Mouse (Mus musculus): ENCODE measurements at regions not wholly inside any gene's neighbourhood (a gene's known extent, or its start where the extent isn't known, plus 50 kb on each side); places are given as distances from the start of the nearest gene placed in this dataset.
A peak's percentile ranks its signal among the peaks of the same experiment; 100 is the strongest.

DNA sequence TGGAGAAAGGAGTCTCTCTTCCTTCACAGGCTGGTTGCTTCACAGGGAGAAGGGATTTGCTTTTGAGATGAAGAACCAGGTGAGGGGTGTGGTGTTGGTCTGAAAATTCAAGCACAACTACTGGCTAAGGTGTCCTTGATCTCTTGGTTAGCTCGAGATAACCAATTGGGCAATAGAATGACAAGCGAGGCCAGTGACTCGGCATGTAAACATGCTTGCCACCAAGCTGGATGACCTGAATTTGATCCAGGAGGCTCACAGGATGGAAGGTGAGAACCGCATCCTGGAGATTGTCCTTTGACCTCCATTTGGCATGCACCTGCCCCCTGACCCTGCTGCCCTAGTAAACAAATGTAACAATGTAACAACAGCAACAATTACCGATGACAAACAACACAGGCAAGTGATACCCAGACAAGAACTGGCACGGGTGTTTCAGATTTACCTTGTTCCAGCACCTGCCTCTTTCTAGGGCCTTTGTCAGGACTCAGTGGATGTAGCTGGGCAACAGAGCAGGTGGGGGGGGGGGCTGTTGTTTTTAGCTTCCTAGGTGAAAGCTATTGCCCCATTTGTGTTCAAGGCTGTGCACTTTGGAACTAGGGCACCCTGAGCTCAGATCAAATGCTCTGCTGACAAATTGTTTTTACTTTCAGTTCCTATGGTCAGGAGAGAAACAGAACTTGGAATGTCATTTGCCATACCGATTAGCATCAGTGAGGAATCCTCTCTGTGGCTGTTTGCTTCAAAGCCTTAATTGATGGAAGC lies 114.5 kb downstream of the Slc4a3 start:
- 79% methylated on average over 7 of the region's 7 CpGs for WGBS
- Histone ChIP-seq H3K4me3 (no peak overlapping the region), H3K9me3 (peaks cover 4% of the 10 kb centered on the region; the same call in 1 of the 2 replicates), H3K36me3 (no peaks in the 10 kb centered on the region), H3K4me1 (replicated peaks) (peaks cover 22% of the 10 kb centered on the region), H3K27ac (no peak overlapping the region), H3K27me3 (ENCODE audit: insufficient read depth, poor library complexity, severe bottlenecking) (peaks cover 42% of the 10 kb centered on the region)
- no peak for DNase-seq (ENCODE audit: low spot score)

DNA sequence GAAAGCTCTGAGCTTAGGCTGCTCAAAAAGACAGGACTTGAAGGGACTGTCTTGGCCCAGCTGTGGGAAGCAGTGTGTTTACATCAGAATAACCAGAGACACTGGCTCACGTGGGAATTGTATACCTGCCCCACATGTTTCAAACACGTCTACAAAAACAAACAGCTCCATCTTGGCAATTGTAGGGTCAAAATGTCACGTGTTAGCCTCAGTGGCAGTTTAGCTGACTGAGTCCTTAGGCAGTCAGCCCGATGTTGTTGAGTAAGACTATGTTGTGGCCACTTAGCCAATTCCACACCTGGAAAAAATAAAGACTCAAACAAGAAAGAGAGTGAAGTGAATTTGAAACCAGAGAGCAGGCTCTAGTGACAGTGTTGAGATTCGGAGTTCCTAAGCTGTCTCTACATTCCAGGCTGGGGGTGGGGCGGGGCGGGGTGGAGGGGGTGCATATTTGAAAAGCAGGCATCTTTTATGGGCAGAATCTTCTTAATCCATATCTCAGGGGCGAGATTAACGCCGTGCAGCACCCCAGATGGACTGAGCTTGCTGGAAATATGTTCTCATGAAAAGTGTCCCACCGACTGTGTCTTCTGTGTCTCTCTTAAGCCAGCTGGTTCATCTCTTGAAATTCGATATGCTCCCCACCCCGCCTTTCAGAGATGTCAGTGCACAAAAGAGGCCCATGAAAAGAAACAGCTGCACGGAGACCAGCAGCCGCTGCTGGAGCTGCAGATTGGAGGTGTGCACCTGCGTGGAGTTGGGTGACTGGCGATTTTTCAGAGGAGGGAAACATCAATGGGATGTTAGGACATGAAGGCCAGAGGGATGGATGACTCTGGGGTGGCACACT lies 116.3 kb downstream of the Slc4a3 start:
- H3K27me3 ChIP-seq (ENCODE audit: insufficient read depth, poor library complexity, severe bottlenecking) = peaks cover 29% of the 10 kb centered on the region
- peaks cover 9% of the 10 kb centered on the region; the same call in 1 of the 2 replicates for H3K9me3 ChIP-seq
- peak overlapping the region; percentile 59 for H3K27ac ChIP-seq
- H3K4me3 ChIP-seq = peak overlapping the region; percentile 23
- 13% methylated on average over 17 of the region's 17 CpGs for WGBS
- H3K36me3 ChIP-seq = no peaks in the 10 kb centered on the region
- peak; percentile 62 for DNase-seq (ENCODE audit: low spot score)
- H3K4me1 ChIP-seq (replicated peaks) = peaks cover 16% of the 10 kb centered on the region

- Histone ChIP-seq H3K27ac (peak overlapping the region; percentile 12; the same call in 1 of the 2 replicates), H3K9me3 (0 out of 2 replicates have a peak, but pooled peaks cover 5% of the 10 kb centered on the region), H3K4me1 (replicated peaks) (peaks cover 15% of the 10 kb centered on the region), H3K27me3 (ENCODE audit: insufficient read depth, poor library complexity, severe bottlenecking) (peaks cover 48% of the 10 kb centered on the region), H3K4me3 (no peak overlapping the region), H3K36me3 (no peaks in the 10 kb centered on the region)
- DNase-seq (ENCODE audit: low spot score) = no peak
- WGBS = 36% methylated on average over 6 of the region's 6 CpGs
Observed at GRCm38 (mm10) chr1:75667736-75668269, 121.7 kb downstream of the Slc4a3 start.

GRCm38 (mm10) chr1:75676295-75676694 lies 130.2 kb downstream of the Slc4a3 start:
- peaks cover 10% of the 10 kb centered on the region for H3K27me3 ChIP-seq (ENCODE audit: insufficient read depth, poor library complexity, severe bottlenecking)
- no peak overlapping the region for H3K4me3 ChIP-seq
- WGBS = 92% methylated on average over 4 of the region's 4 CpGs

GRCm38 (mm10) chr1:75677695-75678094 lies 131.6 kb downstream of the Slc4a3 start:
- Histone ChIP-seq H3K9me3 (peaks cover 10% of the 10 kb centered on the region), H3K4me1 (replicated peaks) (peaks cover 19% of the 10 kb centered on the region), H3K27ac (no peak overlapping the region), H3K4me3 (no peak overlapping the region), H3K27me3 (ENCODE audit: insufficient read depth, poor library complexity, severe bottlenecking) (no peaks in the 10 kb centered on the region; the same call in 1 of the 2 replicates), H3K36me3 (no peaks in the 10 kb centered on the region)
- no peak for DNase-seq (ENCODE audit: low spot score)
- 78% methylated on average over 5 of the region's 5 CpGs for WGBS

More at GRCm38 (mm10) chr1:75676295-75676694, 130.2 kb downstream of the Slc4a3 start:
- no peak overlapping the region for H3K27ac ChIP-seq
- peaks cover 2% of the 10 kb centered on the region; the same call in 1 of the 2 replicates for H3K9me3 ChIP-seq
- peaks cover 19% of the 10 kb centered on the region for H3K4me1 ChIP-seq (replicated peaks)
- DNase-seq (ENCODE audit: low spot score) = no peak
- H3K36me3 ChIP-seq = no peaks in the 10 kb centered on the region

GRCm38 (mm10) chr1:75678279-75678678 lies 132.2 kb downstream of the Slc4a3 start:
- no peaks in the 10 kb centered on the region for H3K36me3 ChIP-seq
- no peak for DNase-seq (ENCODE audit: low spot score)
- no peak overlapping the region for H3K4me3 ChIP-seq
- H3K27me3 ChIP-seq (ENCODE audit: insufficient read depth, poor library complexity, severe bottlenecking) = no peaks in the 10 kb centered on the region; the same call in 1 of the 2 replicates
- H3K27ac ChIP-seq = no peak overlapping the region
- 47% methylated on average over 4 of the region's 4 CpGs for WGBS
- H3K4me1 ChIP-seq (replicated peaks) = peaks cover 18% of the 10 kb centered on the region
- peaks cover 10% of the 10 kb centered on the region for H3K9me3 ChIP-seq

- peak overlapping the region; percentile 41; the same call in 1 of the 2 replicates for H3K27ac ChIP-seq
- no peaks in the 10 kb centered on the region for H3K36me3 ChIP-seq
- DNase-seq (ENCODE audit: low spot score) = no peak
- peaks cover 8% of the 10 kb centered on the region for H3K9me3 ChIP-seq
- H3K4me1 ChIP-seq (replicated peaks) = peaks cover 17% of the 10 kb centered on the region
- H3K4me3 ChIP-seq = no peak overlapping the region
- WGBS = 39% methylated on average over 10 of the region's 10 CpGs
- no peaks in the 10 kb centered on the region for H3K27me3 ChIP-seq (ENCODE audit: insufficient read depth, poor library complexity, severe bottlenecking)
Observed at GRCm38 (mm10) chr1:75680366-75680765, 134.3 kb downstream of the Slc4a3 start.

GRCm38 (mm10) chr1:75681913-75682312 lies 135.8 kb downstream of the Slc4a3 start:
- peaks cover 8% of the 10 kb centered on the region for H3K9me3 ChIP-seq
- WGBS = 91% methylated on average over 5 of the region's 5 CpGs
- no peaks in the 10 kb centered on the region for H3K27me3 ChIP-seq (ENCODE audit: insufficient read depth, poor library complexity, severe bottlenecking)
- H3K27ac ChIP-seq = no peak overlapping the region
- no peak for DNase-seq (ENCODE audit: low spot score)
- no peaks in the 10 kb centered on the region for H3K36me3 ChIP-seq
- no peak overlapping the region for H3K4me3 ChIP-seq
- peaks cover 17% of the 10 kb centered on the region for H3K4me1 ChIP-seq (replicated peaks)

DNA sequence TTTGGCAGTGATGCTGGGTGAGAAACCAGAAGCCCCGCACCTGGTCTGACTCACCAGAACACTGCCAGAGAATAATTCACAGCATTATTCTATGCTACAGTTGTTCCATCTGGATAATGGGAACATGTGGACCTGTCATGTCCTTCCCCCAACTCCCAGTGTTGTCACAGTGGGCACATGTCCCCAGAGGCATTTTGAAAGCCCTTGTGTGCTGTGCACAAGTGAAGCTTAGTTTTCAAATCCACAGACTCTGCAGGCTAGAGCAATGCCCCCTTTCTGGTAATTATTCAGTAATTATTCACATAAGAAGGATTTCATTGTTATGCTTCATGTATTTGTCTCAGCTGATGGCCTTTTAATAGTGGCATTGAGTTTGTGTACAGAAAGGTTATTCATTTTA lies 146.7 kb downstream of the Slc4a3 start:
- H3K27ac ChIP-seq = no peak overlapping the region
- 91% methylated on average over 1 of the region's 1 CpGs for WGBS
- no peak for DNase-seq (ENCODE audit: low spot score)
- peaks cover 8% of the 10 kb centered on the region for H3K4me1 ChIP-seq (replicated peaks)
- H3K4me3 ChIP-seq = no peak overlapping the region
- H3K27me3 ChIP-seq (ENCODE audit: insufficient read depth, poor library complexity, severe bottlenecking) = no peaks in the 10 kb centered on the region
- no peaks in the 10 kb centered on the region for H3K9me3 ChIP-seq
- H3K36me3 ChIP-seq = no peaks in the 10 kb centered on the region

DNA sequence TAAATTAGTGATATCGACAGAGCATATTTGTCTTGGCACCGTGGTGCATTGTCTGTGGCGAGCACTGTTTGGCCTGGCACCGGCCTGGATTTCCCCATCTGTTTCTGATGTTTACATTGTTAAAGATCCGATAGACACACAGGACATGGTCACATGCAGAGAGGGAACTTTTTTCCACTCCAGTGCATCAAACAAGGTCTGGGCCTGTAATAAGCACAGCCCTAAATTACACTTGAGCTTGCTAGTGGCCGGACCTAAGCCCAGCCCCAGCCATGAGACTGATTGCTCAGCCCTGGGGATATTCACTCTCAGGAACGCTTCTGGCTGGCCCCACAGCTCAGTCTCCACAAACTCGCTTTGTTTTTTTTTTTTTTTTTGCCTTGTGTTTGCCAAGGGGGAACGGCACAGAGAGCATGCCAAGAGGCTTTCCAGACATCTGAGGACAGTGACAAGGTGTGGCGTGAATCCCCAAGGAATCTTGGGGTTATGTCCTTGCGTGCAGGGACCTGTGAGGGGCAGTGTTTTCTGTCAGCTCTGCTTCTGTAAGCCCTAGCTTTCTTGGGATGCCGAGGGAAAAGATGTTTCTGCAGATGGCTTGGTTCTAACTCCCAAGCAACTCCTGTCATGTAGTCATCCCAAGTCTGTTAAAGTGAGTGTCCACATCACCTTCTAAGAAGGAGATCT lies 147.3 kb downstream of the Slc4a3 start:
- Histone ChIP-seq H3K27ac (no peak overlapping the region), H3K4me1 (replicated peaks) (peaks cover 8% of the 10 kb centered on the region), H3K4me3 (no peak overlapping the region), H3K9me3 (no peaks in the 10 kb centered on the region), H3K36me3 (no peaks in the 10 kb centered on the region), H3K27me3 (ENCODE audit: insufficient read depth, poor library complexity, severe bottlenecking) (no peaks in the 10 kb centered on the region)
- no peak for DNase-seq (ENCODE audit: low spot score)
- WGBS = 60% methylated on average over 12 of the region's 12 CpGs

DNA sequence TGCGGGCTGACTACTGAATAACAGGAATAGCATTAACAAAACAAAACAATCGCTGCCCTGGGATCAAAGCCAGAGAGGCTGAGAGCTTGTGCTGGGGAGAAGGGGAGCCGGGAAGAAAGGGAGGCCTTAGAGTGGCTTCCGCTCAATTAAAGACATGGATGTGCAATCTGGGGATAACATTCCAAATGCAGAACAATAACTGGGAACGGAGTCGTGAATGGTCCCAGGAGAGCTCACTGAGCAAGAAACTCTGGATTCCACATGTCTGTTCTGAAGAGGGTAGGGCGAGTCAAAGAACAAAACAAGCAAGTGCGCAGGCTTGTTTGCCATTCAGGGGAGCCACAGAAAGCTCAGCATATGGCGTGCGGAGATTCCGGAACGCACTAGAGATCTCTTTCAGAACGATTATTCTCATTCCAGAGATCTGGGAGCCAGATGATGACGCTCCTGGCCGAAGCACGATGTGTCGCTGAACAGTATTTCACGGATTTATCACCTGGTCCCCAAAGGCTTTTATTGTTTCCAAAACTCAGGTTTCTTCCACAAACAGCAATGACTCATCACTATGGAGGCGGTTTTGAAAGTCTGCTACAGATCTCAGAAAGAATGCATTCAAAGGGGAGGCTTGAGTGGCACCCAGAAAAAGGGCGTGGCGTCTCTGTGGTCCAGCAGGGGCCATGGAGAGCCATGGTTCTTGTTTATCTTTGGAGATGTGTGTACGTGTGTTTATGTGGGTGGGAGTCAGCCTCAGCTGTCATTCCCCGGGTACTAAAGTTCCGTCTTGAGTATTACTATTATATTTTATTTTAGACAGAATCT lies 159.0 kb downstream of the Slc4a3 start:
- peak; percentile 22 for DNase-seq (ENCODE audit: low spot score)
- Histone ChIP-seq H3K36me3 (no peaks in the 10 kb centered on the region), H3K9me3 (no peaks in the 10 kb centered on the region), H3K4me3 (peak overlapping the region; percentile 24; the same call in 1 of the 2 replicates), H3K27ac (peak overlapping the region; percentile 62), H3K27me3 (ENCODE audit: insufficient read depth, poor library complexity, severe bottlenecking) (peaks cover 11% of the 10 kb centered on the region), H3K4me1 (replicated peaks) (peaks cover 12% of the 10 kb centered on the region)
- 43% methylated on average over 24 of the region's 24 CpGs for WGBS

- Histone ChIP-seq H3K9me3 (no peaks in the 10 kb centered on the region), H3K27ac (no peak overlapping the region), H3K4me3 (no peak overlapping the region), H3K36me3 (no peaks in the 10 kb centered on the region), H3K27me3 (ENCODE audit: insufficient read depth, poor library complexity, severe bottlenecking) (peaks cover 11% of the 10 kb centered on the region), H3K4me1 (replicated peaks) (peaks cover 12% of the 10 kb centered on the region)
- DNase-seq (ENCODE audit: low spot score) = no peak
- WGBS = 80% methylated on average over 9 of the region's 9 CpGs
Observed at GRCm38 (mm10) chr1:75706126-75706525, 160.1 kb downstream of the Slc4a3 start.
